Mouse (Mus musculus) urinary bladder, postnatal 4 days (tissue): ENCODE results near the gene Tex9.

Source experiments
- DNase-seq, 2 experiments: peaks; one replicate each; pipeline ENCODE4 v3.0.0; 2021 to 2022; ENCODE audit warnings: low spot score in 2 of 2

The Tex9 gene

GRCm38 (mm10) chr9:72492194-72492565 is at the start of gene Tex9:
TSS of gene Tex9 (minus strand) at chr9:72492212.
- no peak for DNase-seq

DNA sequence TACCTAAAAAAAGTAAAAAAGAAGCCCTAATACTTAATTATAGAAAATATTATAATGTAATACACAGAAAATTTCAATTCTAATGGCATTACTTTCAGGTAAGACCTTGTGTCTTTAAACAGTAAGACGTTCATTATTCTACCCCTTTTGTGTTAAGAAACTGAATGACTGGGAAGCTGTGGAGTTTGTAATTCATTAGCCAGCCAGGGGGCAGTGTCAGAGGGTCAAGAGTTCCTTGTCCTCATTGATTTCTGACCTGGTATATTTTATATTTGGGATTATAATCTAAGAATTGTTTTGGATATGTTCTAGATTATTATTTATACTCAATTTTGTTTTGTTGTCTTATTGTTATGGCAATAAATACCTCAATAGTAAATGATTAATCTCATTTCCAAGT is 45.1 kb upstream of the Tex9 start:
- DNase-seq, result no peak

DNA sequence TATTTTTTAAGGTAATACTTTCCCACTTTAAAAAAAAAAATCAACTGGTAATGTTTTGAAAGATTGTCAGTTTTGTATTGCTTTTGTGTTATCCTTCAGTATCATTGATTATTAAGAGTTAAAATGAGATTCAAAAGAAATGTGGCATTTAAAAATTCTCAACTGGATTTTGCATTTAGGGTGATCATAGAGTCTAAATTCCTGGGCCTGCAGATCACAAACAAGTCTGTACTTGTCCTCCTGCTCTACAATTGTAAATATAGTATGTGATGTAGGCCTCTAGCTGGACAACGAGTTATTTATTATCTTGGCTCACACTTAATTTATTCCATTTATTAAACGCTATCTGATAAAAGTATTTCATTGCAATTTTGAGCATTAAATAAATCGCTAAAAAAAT is 43.4 kb upstream of the Tex9 start:
- no peak for DNase-seq

- DNase-seq, result no peak
Observed at GRCm38 (mm10) chr9:72534985-72535384, 43.0 kb upstream of the Tex9 start.

- DNase-seq, result no peak
Observed at GRCm38 (mm10) chr9:72533089-72533415, 41.0 kb upstream of the Tex9 start.

DNA sequence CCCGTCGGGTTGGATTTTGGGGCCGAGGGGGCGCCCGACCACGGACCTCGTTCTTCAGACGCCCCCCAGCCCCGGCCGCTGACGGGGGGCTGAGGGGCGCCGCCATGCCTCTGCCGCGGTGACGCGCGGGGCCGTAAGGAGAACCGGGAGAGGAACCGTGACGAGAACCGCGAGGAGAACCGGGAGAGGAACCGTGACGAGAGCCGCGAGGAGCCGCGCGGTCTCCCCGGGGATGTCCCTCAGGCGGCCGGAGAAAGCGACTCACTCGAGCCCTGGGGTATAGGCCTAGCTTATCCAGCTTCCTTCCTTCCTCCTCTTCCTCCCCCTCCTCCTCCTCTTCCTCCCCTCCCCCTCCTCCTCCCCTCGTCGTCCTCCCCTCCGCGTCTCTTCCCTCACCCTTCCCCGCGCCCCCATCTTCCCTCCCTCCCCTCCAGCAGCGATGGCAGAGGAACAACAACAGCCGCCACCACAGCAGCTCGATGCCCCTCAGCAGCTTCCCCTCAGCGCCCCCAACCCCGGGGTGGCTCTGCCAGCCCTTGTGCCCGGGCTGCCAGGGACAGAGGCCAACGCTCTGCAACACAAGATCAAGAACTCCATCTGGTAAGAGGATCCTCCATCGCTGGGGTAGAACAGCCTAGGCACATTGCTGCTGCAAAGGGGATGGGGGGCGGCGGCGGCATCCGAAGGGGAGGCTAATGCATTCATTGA is 40.5 kb upstream of the Tex9 start:
- peak in 1 of 2 experiments; percentile 31 for DNase-seq

- peak; percentile 64 to 76 for DNase-seq
Observed at GRCm38 (mm10) chr9:72531996-72532380, 40.0 kb upstream of the Tex9 start, which contains the start of gene Rfx7. TSS of gene Rfx7 (plus strand) at chr9:72532240.

DNA sequence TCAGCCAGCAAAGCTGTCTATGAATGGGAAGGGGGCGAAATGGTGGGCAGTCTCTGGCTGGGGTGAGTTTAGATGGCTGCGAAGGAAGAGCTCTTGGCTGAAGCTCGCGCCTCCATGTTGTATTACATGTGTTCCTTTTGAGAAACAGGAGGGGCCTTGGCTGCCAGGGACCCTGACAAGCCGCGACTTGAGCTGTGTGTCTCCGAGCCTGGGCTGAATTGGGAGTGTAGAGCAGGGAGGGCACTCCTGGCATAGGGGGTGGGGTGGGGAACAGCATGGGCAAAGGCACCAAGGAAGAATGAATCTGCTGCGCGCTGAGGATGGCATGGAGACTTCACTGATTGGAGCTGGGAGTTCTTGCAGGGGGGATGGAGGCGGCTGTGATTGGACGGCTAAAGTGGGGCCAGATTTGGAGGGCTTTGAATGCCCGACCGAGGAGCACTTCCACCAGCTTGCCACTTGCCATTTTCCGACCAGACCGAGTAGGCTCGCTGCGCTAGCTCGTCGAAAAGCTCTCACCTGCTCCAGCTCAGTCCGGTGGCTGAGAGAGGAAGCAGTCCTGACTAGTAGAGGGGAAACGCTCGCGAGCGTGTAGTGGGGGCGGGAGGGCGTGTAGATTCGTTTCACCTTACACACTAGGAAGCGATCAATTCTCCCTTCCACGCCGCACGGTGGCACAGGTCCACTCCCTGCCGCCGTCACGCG is 39.4 kb upstream of the Tex9 start:
- DNase-seq, result peak; percentile 74 to 78

GRCm38 (mm10) chr9:72530824-72531223 is 38.8 kb upstream of the Tex9 start:
- no peak for DNase-seq

- peak; percentile 76 to 82 for DNase-seq
Observed at GRCm38 (mm10) chr9:72530237-72530636, 38.2 kb upstream of the Tex9 start.

- no peak for DNase-seq
Observed at GRCm38 (mm10) chr9:72526091-72526490, 34.1 kb upstream of the Tex9 start.

- no peak for DNase-seq
Observed at GRCm38 (mm10) chr9:72520849-72521248, 28.8 kb upstream of the Tex9 start.

GRCm38 (mm10) chr9:72519246-72519645 is 27.2 kb upstream of the Tex9 start:
- DNase-seq, result no peak

DNA sequence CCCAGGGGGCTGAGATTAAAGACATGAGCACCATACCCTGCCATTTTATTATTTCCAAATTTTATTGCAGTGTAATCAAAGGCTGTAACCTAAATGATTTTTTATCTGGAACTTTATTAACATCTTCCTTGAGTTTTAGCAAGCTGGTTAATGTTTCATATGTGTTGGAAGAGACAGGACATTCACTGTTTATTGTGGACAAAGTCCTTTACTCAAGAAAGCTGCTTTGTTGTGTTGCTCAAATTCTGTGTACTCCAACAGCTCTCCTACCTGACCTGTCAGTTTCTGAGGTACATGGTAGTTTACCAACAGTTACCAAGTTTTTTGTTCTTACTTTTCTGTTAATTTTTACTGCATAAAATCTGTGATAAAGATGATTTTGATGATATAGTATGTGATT is 23.4 kb upstream of the Tex9 start:
- DNase-seq, result no peak

- DNase-seq, result no peak
Observed at GRCm38 (mm10) chr9:72512229-72512981, 20.4 kb upstream of the Tex9 start.

DNA sequence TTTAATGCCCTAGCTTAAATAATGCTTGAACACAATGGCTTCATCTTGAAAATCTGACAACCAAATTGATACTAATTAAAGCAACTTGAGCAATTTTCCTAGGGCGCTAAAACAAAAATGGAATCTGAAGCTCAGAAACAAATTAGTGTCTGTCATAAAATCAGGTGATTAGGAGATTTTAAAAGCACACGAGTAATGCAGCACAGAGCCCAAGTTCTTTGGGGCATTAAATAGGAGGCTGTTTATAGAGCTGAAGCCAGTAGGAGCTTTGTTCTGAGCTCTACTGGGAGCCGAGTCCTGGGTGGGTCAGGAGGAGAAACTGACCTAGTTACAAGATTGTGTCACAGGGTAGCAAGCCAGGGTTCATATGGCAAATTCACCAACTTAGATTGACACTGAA is 5.2 kb upstream of the Tex9 start:
- no peak for DNase-seq

GRCm38 (mm10) chr9:72496691-72497090 is 4.7 kb upstream of the Tex9 start:
- no peak for DNase-seq

DNA sequence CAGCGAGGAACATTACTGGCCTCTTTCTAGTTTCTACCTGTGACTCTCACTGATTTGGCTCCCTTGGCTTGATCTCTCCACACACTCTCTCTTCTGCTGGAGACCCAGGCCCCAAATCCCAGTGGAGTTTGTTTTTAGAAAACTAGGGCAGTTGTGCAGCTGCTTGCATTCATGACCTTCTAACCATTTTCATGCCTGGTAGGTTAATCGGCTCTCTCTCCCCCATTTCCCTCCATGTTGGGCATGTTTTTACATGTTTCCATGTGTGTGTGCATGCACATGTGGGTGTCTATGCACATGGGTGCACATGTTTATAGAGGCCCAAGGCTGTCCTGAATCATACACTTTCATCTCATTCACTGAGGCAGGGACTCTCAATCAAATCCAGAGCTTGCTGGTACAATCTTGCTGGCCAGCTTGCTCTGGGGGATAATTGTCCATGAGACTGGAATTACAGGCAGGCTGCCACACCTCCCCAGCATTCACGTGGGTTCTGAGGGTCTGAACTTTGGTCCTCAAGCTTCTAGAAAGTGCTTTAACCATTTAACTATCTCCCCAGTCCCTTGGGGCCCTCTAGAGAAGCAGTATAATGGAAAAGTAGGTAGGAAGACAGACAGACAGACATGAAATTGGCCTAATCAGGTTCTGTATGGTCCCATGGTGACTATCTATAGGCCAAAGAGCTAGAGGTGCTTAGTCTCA is 2.1 kb upstream of the Tex9 start:
- DNase-seq, result no peak

- no peak for DNase-seq
Observed at GRCm38 (mm10) chr9:72493465-72493864, 1.5 kb upstream of the Tex9 start.

- DNase-seq, result peak; percentile 84 to 92
Observed at GRCm38 (mm10) chr9:72491559-72492193, 336 bp downstream of the Tex9 start.

GRCm38 (mm10) chr9:72489131-72489530 is 2.9 kb downstream of the Tex9 start:
- DNase-seq, result no peak

DNA sequence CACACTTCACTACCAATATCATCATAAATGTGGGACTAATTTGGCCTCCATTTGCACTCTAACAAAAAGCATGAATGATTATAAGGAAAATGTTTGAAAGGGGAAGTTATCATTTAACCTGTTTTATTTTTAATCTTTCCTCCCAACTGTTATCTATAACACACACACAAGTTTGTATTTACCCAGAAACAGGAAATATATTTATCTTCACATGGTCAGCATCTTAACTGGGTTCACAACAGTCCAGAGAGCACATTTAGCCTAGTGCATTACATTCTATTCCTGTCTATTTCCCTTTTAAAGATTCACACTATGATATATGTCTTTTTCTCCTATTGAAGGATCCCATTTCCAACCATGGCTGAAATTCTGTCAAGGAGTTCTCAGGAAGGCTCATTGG is 3.5 kb downstream of the Tex9 start:
- DNase-seq, result no peak
